Mouse (Mus musculus): ENCODE measurements around the gene Agpat4. TPM values are rescaled to one million over a fixed set of nuclear protein-coding genes. Genes with fewer than 3 reads are reported as not detected.

Agpat4 gene
- 10 to 100 TPM; 53.1 to 56.3 (median 54.5) TPM for total RNA-seq (2022)

DNA sequence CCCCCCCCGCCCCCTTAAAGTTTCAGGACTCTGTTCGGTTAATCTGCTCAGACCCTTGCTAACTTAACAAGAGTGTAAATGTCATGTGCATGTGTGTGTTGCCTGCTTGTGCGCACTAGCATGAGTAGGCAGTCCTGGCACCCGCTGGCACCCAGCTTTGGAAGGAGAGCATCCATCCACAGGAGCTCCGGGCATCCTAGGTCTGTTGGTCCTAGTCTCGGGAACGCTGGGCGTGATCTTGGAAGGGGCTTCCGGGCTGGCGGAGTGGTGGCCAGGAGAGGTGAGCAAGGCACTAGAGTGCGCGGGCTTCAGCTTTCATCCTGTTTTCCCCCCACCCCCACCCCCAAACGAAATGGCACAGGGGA lies at the start of gene Agpat4:
TSS of gene Agpat4 (plus strand) at position 144 of the 365 bp plus-strand sequence.
- DNase-seq (ENCODE audit: low spot score in 2 of 2): peak; percentile 36 to 46

DNA sequence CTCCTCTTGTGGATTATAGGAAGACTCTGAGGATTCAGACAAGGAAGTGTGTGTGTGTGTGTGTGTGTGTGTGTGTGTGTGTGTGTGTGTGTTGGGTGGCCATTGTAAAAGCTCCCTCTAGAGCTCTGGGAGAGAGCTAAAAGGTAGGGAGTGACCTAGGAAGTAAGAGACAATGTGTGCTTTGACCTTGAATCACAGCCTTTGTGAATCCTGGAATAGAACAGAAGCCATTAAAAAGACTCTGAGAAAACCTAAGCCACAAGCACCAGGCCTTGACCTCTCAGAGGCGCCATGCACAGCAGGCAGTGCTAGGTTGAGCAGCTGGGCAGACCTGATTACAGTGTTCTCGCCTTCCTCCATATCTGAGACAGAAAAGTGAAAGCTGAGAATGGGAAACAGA lies 41.7 kb upstream of the Agpat4 start:
- no peak for DNase-seq (ENCODE audit: low spot score in 2 of 2)

DNA sequence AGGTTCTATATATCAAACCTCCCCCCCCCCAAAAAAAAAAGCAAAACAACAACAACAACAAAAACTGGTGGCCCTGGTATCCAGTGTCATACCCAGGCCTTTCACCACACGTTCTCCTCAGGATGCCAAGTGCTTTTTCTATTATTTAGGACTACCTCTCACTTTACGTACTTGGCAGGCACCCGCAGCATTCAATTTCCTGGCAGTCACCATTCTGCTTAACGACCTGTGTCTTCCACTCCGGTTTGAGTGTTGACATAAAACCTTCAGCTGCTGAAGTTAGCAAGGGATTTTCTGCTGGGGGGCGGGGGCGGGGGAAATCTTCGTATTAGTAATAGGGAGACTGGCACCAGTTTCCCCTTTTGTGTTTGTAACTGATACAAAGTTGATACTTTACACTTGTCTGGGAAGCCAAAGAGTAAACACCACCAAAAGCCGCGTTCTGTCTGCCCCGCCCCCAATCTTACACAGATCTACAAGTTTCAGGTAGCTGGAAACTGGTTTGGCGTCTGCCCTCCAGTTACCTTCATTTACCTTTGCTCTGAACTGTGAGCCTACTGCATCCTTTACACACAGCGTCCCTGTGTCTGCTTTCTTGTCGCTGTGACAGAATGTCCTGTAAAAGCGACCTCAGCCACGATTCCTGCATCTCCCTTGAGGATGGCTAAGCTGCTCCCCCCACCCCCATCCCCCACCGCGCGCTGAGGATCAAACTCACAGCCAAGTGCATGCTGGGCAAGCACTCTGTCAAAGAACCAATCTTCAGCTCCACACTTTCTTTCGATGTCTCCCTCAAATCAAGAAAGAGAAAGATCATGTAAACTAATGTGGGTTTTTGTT lies 37.6 kb upstream of the Agpat4 start:
- DNase-seq (ENCODE audit: low spot score in 2 of 2): no peak

DNA sequence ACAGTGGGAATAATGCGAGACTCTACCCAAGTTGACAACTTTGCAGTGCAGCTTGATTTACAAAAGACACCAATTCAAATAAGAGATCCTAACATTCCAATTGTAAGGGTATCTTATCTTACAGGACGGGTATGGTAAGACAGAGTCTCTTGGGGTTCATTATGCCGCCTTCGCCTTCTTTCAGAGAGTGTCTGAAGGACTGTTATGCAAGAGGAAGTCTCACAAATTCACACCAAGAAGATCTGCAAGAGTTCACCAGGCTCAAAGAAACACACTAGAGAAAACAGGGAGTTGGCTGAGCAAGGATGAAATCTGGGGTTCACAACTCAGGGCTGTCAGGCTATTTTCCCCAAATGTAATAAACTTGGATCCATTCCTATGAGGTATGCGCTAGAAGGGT lies 36.3 kb upstream of the Agpat4 start:
- DNase-seq (ENCODE audit: low spot score in 2 of 2): no peak

DNA sequence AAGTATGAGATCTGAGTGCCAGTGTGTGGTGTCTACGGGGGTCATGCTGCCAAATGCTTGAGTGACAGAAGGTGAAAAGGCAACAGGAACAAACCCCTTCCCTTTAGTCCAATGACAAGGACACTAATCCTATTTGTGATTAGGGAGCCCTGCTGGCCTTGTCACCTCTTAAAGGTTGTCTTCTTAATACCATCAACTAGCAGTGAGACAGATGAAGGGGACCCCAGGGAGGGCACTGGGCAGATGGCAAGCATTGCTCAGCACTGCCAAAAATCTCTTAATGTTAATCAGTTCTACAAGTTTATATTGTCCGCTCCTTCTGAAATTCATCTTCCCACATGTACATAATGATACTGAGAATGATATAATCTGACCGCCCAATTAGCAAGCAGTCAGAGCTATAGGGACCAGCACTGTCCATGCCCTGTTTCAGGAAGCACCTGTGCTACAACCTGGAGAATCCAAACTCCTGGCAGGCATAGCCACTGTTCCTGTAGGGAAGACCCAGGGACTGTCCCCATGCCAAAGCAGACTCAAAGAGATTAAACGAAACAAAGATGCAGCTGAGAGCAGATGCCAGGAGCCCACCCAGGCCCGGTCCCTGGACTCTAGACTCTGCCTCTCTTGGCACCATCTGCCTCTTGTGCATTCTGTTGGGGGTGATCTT lies 28.1 kb upstream of the Agpat4 start:
- DNase-seq (ENCODE audit: low spot score in 2 of 2): no peak

DNA sequence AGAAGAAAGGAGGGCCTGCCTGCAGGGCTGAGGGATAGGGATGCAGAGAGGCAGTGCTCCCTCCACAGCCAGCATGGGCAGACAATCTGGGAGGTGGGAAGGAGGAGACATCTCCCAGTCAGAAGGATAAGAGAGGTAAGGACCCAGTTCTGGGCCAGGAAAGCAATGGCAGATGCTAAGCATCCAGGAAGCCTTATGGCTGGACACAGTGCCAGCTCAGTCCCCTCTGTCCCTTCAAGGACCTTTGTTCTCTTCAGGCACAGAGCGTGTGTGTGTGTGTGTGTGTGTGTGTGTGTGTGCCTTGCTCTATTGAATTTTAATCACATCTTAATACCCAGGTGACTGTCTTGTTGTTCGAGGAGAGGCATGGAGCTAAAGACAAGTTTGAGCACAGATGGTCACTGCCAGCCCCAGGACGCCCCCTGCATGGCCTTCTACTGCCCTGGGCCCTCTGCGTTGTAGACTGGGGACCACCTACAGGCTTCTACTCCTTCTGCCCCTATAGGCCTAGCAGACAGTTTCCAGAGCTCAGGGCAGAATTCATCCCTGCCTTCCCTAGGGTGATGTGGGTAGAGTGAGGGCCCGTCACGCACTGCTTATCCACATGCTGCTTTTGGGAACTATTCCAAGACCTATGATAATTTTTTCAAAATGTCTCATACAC lies 25.5 kb upstream of the Agpat4 start:
- no peak for DNase-seq (ENCODE audit: low spot score in 2 of 2)

DNA sequence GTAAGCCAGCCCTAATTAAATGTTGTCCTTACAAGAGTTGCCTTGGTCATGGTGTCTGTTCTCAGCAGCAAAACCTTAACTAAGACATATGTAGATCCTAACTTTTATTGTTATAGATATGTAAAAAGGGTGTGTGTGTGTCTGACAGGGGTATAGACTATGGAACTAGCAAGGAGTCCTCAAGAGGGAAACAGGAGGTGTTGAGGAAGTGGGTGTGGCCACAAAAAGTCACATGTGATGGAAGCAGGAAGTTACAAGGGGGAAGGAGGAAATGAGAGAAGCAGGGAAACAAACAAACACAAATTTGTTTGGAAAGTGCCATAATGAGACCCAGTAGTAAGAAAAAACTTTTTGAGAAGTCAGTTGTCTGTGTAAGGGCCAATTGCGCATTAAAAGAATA lies 24.5 kb upstream of the Agpat4 start:
- no peak for DNase-seq (ENCODE audit: low spot score in 2 of 2)

DNA sequence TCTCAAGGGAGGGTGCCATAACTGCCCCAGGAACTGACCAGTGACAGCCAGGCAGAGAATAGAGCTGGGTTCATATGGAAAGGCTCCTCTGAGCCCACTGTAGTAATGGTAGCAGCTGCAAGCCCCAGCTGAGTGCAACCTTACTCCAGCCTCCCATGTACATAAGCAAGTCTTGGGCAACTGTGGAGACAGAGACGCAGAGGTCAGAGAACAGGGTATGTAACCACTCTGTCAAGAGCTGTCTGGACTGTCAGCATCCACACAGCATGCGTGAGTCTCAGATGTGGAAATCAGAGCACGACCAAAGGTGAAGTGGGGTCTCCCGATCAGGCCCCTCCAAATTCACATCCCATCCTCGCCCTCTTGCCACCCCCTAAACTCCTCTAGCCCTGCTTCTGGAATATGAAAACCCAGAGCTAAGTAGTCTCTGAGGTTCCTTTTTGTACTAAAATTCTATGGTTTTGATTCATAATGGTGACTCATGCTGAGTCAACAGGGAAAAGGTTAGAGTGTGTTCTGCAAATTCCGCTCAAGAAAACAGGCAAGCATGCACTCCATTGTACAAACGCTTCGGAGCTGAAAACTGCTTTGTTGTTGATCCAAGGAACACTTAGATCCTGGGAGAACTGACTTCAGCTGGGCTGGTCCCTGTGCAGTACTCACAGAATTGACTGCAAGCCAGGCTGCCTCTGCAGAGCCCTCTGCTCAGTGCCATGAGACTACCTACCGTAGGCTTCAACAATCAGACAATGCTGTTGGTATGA lies 23.5 kb upstream of the Agpat4 start:
- DNase-seq (ENCODE audit: low spot score in 2 of 2): no peak

DNA sequence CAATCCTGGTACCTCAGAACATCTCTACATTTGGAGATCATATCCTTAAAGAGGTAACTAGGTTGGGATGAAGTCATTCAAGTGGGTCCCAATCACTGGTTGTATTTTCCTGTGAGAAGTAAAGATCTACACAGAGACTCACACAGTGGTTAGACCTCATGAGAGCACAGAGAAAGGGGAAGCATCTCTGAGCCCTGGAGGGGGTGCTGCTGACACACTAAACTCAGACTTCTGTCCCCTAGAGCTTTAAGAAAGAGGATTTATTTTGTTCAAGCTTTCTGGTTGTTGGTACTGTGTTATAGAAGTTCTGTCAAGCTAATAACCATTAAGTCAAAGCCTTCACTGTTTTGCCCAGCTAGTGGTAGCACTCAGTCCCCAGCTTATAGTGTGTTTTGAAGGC lies 19.1 kb upstream of the Agpat4 start:
- no peak for DNase-seq (ENCODE audit: low spot score in 2 of 2)

DNA sequence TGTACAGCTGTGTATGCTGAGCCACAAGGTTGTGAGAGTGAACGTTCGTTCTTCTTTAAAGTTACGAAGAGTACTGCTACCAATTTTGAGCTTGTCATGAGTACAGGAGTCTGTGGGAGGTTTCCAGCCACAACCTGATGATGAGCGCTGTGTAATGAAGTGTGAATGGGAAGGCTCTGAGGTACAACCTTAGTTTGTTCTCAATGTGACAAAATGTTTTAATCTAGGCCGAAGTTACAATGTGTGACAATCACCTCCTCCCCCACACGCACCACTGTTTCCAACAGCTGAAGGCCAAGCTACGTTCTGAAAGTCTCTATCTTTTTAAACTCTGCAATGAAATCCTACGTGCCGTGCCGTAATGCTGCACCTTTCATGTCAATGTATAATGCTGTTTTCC lies 16.2 kb upstream of the Agpat4 start:
- DNase-seq (ENCODE audit: low spot score in 2 of 2): no peak

DNA sequence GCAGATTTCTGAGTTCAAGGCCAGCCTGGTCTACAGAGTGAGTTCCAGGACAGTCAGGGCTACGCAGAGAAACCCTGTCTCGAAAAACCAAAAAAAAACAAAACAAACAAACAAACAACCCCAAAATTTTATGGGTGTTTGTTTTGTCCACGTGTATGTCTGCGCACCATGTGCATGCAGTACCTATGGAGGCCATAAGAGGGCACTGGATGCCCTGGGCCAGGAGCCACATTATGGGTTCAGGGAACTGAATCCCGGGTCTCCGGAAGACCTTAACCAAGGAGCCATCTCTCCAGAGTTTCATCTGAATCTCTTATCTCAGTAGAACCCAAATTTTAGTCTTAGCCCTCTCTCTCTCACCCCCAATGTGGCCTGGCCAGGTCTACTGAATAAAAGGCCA lies 14.7 kb upstream of the Agpat4 start:
- no peak for DNase-seq (ENCODE audit: low spot score in 2 of 2)

DNA sequence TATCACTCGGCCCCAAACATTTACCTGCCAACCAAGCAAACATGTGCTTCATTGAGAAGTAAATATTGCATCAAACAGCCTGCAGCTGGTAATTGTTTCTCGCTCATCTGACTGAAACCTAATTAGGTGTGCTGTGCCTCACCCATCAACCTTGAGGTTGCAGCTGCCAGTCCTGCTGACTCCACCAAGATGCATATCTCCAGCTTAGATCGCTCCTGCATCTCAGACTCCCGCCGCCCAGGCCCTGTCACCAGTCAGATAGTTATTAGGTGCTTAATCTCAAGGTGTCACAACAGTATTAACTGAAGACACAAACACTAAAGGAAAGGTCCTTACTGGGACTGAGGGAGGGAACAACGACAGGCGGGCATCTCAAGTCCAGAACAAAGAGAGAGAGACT lies 14.3 kb upstream of the Agpat4 start:
- no peak for DNase-seq (ENCODE audit: low spot score in 2 of 2)

DNA sequence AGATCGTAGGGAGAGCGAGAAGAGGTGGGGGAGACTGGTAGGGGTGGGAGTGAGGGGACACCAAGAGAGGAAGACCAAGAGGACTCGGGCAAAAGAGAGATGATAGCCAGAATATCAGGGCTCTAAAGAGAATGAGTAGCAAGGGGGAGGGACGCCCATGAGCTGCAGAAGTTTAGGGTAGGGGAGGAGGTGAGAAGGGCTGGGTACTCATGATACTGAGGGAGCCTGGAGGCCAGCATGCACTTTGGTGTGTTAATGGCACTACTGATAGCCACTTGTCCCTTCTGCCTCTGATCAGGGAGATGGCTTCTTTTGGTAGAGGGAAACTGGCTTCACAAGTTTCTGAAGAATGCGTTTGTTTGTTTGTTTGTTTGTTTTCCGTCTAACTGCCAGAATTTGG lies 13.8 kb upstream of the Agpat4 start:
- DNase-seq (ENCODE audit: low spot score in 2 of 2): no peak

DNA sequence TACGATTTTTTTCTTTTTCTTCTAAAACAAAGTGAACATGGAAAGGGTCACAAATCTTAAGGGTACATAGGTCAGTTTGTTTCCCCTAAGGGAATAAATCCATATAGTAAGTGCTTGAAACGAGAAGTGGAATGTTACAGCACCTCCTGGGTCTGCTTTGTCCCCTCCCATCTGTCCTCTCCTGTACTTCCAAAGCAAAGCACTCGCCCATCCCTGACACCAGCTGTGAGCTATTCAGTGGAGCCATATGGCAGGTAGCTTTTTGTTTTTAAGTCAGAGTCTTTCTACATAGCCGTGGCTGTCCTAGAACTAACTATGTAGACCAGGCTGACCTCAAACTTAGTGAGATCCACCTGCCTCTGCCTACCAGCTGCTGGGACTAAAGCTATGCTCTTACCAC lies 12.2 kb upstream of the Agpat4 start:
- no peak for DNase-seq (ENCODE audit: low spot score in 2 of 2)

DNA sequence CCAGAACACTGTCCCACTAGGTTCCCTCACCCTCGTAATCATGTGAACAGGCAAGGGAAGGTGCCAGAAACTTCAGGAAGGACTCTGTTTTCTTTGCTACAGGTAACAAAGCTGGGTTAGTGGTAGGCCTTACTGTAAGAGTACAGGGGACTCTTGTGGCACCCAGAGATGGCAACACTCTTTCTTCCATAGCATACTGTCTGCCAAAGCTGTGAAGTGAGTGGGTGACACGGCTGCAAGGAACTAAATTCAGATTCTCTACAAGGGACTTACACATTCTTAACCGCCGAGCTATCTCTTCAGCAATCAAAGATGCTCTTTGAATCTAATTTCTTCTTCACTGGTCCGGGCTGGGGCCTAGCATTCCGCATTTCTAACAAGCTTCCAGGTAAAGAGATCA lies 4.9 kb upstream of the Agpat4 start:
- no peak for DNase-seq (ENCODE audit: low spot score in 2 of 2)

DNA sequence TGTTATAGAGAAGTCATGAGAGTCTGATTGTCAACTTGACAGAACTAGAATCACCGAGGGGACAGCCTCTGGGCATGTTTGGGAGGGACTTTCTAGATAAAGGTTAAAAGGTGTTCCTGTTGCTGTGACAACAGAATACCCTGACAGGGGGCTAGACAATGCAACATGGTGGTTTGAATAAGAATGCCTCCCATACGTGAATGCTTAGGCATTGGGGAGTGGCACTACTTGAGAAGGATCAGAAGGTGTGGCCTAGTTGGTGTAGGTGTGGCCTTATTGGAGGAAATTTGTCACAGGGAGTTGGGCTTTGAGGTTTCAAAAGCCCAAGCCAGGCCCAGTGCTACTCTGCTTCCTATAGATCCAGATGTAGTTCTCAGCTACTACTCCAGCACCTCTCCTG lies 3.4 kb upstream of the Agpat4 start:
- no peak for DNase-seq (ENCODE audit: low spot score in 2 of 2)

DNA sequence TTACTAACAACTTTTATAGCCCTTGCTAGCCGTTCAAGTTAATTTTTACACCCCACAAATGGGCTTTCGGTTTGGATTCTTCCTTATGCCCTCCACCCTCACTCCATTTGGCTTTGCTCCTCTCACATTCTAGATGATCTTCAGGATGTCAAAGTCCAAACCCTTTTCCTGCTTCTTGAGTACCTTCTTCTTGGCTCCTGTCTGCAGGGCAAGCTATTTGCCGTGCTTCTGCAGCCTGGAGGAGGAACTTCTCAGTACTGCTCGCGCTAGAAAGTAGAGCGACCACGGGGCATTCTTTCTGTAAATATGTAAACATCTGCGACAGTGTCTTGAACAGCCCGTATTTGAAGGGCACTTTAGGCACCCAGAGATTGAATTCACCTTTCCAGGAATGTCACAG lies 373 bp upstream of the Agpat4 start:
- no peak for DNase-seq (ENCODE audit: low spot score in 2 of 2)

DNA sequence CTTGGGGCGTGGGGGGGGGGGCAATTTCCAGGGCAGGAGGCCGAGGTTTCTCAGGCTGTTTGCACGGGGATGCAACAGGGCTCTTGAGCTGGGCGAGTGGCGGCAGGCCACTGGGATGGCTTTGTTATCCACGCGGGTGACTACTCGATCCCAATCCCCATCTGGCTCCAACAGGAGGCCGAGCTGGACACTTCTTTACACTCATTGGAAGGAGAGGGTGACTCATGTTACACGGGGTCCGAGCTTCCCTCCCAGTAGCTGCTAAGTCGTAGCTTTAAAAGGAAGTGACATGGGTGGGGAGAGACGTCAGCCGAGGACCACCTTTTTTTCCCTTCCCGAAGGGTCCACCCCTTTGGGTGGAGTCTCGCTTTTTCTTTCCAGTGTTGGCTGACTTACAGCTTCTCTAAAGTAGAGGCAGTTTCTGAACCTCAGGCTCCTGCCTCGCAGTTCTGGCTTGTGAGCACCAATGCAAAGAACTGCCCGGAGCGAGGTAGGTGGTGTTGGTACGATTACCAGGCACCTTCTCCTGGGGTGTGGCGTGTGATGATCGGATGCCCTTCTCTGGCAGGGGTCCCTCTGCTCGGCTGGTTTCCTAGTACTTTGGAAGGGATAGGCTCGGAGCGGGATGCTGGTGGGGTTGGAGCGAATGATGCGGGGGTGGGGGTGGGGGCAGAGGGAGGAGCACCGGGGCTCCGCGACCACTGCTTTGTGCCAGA lies 580 bp downstream of the Agpat4 start:
- peak; percentile 69 to 90 for DNase-seq (ENCODE audit: low spot score in 2 of 2)

DNA sequence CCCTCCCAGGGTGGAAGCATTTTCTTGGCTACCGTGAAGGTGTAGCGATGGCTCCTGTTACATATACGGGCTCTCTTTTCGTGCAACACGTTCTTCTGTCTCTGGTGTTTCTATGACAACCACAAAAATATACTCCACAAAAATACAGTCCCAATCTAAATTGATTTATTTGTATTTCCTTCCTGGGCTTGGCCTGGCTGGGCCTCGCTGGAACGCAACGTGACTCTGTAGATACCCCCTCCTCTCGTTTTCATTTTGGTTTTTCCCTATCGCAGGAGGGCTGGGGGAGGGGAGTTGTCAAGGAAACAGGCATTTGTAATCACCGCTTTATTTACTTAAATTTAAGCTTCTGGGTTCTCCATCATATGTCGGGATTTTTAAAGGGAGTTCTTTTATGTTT lies 1.2 kb downstream of the Agpat4 start:
- DNase-seq (ENCODE audit: low spot score in 2 of 2): peak in 1 of 2 experiments; percentile 37

DNA sequence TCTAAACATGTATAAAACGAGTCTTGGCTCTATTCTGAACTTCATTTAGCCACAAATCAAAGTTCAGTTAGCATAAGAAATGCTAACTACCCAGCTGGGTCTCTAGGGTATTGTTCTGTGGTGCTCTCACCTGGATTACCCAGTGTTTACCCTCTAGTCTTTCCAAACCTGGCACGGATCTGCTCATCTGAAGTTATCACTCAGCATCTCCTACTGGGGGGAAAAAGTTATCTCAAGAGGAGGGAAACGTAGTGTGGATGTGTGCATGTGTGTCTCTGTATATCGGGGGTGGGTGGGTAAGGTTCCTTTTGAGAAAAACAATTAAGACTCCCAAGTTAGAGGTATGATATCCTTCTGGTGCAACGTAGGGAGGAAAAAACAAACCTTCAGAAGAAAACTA lies 1.8 kb downstream of the Agpat4 start:
- no peak for DNase-seq (ENCODE audit: low spot score in 2 of 2)

DNA sequence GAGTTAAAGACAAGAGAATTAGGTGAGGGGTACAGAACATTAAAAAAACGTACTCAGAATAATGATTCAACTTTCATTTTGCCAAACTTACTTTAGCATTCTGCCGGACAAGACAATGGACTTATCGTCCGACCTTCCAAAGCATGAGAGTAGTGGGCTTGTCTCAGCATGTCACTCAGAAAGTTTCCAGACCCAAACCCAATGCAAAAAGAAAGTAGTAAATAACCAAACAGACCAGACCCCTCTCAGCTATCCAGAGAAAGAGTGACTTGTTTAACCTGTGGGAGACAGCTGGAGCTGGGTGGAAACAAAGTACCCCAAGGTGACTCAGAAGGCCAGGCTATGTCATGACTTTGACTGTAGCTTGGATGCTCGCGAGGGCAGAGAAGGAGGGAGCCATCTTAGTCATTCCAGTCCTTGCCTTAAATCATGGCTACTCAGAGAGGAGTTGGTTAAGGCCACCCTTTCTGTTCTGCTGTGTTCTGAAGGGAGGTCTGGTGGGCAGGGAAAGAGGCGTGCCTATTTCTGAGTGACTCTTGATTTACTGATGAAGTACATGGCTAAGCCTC lies 2.8 kb downstream of the Agpat4 start:
- DNase-seq (ENCODE audit: low spot score in 2 of 2): no peak
